Mouse (Mus musculus) T-helper 17 cell (primary cell): ENCODE measurements around the gene Slc25a23.

ENCODE experiments used
- in situ Hi-C, 2 experiments: fragments of 300-600 bp; cut with MboI, MseI; formaldehyde crosslinking; loops; 1 replicate in 1 of 2; 2 replicates in 1 of 2; pipeline ENCODE4 v1.15.1; 2025; ENCODE audit warnings: high pct_unique_total_duplicates in 2 of 2

Gene Slc25a23

DNA sequence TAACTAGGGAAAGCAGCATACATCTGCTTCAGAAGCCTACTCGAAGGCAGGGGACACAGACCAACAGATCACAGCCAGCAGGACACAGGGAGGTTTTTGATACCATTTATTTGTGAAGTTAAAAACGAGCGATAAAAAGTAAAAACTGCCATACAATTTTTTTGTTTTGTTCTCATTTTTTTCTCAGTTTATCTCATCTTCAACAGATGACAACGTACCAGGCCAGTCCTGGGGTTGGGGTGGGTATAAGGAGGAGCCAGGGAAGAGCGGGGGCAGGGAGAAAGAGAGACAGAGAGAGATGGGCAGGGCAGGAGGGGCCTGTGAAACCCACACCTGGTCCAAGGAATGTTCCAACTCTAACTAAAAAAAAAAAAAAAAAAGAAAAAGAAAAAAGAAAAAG lies 38.7 kb downstream of the Slc25a23 start:
- in situ Hi-C loops, result loop anchor here in 1 of 2 experiments (10.0 kb wide), 1 partner anchor 1056 kb away; no protein-coding TSS in a partner anchor

DNA sequence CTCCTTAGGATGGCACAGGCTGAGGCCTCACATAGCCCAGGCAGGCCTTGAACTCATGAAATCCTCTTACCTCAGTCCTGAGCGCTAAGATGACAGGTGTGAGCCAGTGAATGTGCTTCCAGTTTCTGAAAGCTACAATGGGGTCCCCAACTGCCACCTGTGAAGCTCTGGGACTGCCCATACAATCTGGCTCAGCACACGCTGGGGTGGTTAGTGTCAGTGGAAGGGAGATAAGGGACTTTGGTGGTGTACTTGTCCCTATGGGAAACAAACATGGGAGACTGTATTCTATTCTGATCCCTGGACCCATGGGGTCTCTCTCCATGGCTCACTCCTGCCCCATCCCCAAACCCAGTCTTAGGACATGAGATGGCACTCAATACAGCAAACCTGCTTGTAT lies 40.0 kb downstream of the Slc25a23 start:
- in situ Hi-C loops, result loop anchor here in 1 of 2 experiments (10.0 kb wide), 1 partner anchor 1055 kb away; no protein-coding TSS in a partner anchor

DNA sequence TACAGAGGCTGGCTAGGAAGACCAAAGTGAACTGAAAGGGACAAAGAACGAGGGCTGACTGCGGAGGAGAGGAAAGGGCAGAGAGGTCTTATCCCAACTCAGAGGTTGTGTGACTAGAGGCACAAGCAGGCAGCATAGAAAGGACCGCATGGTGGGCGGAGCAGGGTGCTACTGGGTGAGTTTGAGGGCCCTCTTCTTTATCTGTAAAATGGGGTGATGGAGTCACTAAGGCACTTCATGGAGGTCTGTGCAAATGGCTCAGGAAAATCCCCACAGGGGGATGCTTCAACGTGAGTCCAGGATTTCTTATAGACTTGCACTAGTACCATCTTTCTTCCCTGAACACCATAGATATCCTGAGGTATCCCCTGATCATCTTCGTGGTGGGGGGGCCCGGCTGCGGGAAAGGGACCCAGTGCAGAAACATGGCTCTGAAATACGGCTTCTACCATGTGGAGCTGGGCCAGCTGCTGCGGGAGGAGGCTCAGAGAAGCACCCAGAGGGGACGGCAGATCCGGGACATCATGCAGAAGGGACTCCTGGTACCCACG lies 47.3 kb downstream of the Slc25a23 start:
- in situ Hi-C loops, result no loop called here

DNA sequence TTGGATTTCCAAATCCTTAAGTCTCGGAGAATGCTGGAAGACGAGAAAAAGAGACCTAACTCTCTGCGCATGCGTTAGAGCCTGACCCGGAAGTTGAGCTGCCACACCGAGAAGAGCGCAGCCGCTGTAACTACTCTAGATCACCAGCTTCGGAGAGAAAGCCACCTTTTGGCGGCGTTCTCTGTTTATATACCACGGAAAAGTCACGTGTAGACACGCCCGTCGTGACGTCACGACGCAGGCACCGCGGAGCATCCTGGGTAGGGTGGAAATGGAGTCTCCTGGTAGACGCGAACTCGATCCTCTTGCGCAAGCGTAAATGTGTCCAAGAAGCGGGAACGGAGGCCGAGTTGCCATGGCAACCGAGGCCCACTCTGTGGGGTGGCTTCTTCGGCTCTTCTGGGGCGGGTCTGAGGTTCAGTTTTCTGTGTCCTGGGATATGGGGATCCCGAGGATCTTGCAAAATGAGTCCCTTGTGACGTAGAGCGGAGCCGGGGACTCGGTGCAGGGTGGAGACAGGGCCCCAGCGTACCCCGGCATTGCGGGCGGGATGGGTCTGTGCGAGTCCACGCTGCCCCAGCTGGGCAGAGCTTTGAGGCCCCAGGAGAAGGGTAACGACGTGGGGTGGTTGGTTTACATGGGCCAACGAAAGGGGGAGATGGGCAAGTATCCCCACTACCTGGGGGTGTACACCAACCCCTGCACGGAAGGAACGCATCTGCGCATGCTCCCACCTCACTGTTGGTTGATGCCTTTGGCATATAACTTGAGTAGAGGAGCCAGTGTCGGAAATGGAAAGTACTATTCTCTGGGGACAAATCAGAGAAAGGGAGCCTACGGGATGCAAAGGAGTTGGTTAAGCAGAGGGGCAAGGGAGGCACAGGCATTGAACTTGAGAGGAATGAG lies 48.2 kb downstream of the Slc25a23 start, which contains the start of the genes Gtf2f1 and Gm17949:
Gene Gtf2f1 (minus strand): TSS at position 53 of the 906 bp plus-strand sequence.
Gene Gm17949 (plus strand): TSS at position 234 of the 906 bp plus-strand sequence.
- in situ Hi-C loops, result no loop called here

DNA sequence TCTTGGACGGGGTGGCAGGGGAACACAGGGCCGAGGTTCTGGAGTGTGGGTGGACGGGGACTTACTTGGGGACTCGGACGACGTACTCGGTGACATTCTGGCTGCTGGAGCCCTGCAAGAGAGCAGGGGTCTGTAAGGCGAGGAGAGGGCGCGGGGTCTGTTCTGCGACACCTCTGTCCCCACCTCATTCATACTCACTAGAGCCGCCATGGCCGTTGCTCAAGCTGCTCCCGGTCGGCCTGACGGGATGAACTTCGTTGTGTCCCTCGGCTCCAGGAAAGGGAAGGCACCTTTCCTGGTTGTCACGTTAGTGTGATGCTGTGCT lies 48.8 kb downstream of the Slc25a23 start:
- in situ Hi-C loops, result no loop called here

DNA sequence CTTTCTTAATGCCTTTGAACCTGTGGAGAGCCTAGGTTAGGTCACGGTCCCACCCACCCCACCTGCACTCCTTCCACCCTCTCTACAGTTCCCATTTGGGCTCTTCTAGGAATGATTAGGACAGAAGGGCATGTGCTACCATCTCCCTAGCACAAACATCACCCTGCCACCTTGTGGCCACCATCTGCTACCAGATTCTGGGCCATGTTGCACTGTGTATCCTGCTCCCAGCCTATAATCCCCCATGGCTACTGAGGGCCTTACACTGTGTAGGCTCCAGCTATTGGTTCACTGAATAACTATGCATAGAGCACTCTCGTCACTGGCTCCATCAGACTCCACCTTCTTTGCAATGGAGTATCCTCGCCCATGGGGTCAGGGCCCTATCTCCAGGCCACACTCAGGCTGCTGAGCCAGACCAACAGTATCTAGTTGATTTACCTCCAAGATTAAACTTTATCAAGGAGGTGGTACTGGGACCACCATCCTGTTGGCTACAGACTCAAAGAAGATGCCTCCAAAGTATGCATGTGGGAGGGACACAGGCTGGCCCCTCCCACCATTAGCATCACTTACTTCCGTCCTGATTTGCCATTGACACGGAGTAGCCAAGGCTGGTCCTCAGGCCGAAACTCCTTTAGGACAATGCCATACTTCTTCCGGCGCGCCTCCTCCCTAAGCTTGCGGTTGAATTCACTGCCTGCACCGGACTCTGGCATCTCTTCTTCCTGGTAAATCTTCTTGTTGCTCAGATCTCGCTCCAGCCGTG lies 52.3 kb downstream of the Slc25a23 start:
- in situ Hi-C loops, result no loop called here

DNA sequence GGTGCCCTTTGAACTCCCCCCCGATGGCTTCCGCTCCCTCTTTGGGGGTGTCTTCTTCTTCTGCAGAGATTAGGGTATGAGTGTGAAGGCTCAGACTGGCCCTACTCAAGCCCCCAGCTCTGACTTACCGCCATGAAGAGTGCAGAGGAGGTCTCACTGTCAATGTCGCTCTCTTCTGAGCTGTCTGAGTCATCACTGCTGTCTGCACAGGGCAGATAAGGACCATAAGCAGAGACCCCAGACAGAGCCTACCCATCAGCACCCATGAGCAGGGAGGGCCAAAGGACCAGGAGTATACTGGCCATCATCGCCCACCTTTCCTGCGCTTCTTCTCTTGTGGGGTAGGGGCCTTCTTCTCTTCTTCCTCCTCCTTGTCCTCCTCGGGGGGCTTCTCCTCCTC lies 55.7 kb downstream of the Slc25a23 start:
- in situ Hi-C loops, result no loop called here

DNA sequence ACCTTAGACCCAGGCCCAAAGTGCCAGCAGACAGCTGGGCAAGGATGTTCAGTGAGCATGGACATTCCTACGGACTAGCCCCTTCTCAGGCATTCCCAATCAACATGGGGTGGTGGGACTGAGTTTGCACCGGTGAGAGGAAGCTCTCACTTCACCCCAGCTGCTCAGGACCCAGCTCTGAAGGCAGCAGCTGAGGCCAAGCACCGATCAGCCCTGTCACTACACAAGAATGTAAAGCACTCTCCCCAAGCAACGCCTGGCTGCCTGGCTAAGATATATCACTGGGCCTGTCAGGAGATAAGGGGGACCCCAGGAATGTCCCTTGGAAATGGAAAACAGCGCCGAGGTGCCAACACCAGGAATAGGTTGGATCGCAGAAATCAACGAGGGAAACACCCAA lies 58.4 kb downstream of the Slc25a23 start:
- in situ Hi-C loops, result no loop called here

DNA sequence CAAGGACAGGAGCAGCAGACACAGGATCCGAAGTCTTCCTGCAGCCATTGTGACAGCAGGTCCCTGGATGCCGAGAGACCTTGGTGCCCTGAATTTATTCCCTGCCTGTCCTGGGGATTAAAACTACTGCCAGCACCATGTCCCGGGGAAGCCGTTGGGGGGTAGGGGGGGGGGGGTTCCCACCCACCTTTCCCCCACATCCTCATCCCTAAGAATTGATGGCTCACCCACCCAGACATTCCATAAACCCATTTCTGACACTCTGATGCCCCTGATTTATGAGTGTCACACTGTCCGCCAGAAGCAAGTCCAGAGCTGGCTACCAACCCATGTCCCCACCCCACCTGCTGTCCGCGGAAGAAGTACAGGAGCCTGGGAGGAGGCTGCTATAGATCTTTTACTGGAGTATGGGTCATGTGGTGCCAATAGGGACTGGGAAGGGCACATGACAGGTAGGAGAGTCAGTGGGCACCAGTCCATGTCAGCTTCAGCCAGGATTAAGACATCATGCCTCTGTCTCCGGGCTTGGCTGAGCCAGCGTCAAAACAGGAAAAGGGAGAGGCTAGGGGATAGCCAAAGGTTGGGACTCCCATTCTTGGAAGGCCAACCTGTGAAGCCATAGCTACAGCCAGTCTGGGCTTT lies 59.6 kb downstream of the Slc25a23 start, which contains the start of gene Pspn:
Gene Pspn (minus strand): TSS at position 51 of the 642 bp plus-strand sequence.
- in situ Hi-C loops, result loop anchor here in 1 of 2 experiments (5.0 kb wide), 1 partner anchor 167 kb away; no protein-coding TSS in a partner anchor

DNA sequence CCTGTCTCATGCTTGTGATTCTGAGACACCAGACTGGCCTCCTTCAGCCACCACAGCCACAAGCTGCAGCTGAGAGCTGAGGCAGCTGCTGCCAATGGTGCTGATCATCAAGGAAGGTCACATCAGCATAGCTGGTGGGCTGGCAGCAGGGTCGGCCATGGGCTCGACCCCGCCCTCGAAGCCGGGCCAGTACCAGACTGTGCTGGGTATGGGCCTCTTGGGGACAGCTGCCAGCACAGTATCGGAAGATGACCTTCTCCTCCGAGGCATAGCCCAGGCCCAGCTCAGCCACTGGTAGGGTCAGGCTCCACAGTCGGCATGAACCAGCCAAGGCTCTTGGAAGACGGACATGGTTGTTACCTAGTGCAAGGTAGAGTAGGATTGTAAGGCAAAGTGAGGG lies 60.2 kb downstream of the Slc25a23 start:
- in situ Hi-C loops, result loop anchor here in 1 of 2 experiments (5.0 kb wide), 1 partner anchor 168 kb away; no protein-coding TSS in a partner anchor

DNA sequence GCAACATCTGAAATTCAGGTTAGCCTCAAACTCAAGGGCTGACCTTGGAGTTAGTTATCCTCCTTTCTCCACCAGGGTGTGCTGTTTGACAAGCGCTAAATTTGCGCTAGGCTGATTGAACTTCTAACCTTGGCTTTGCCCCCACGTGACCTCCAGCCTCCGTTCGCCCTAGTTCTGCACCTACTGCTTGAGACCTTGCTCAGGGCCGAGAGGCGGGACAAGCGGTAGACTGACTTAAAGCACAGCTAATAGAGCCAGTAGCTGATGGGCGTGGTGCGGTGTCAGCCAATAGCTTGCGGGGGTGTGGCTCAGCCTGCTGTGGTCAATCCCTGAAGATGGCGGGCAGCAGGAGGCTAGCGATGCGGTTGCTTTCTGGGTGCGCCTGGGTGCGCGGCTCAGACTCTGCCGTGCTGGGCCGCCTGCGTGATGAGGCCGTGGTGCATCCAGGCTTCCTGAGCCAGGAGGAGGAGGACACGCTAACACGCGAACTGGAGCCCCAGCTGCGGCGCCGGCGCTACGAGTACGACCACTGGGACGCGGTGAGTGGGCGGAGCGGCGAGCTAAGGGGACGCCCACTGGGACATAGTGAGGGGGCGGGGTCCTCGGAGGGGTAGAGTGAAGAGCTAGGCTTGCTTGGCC lies 62.5 kb downstream of the Slc25a23 start, which contains the start of gene Alkbh7:
Gene Alkbh7 (plus strand): TSS at position 311 of the 639 bp plus-strand sequence.
- in situ Hi-C loops, result loop anchor here in 1 of 2 experiments (5.0 kb wide), 1 partner anchor 170 kb away; no protein-coding TSS in a partner anchor

DNA sequence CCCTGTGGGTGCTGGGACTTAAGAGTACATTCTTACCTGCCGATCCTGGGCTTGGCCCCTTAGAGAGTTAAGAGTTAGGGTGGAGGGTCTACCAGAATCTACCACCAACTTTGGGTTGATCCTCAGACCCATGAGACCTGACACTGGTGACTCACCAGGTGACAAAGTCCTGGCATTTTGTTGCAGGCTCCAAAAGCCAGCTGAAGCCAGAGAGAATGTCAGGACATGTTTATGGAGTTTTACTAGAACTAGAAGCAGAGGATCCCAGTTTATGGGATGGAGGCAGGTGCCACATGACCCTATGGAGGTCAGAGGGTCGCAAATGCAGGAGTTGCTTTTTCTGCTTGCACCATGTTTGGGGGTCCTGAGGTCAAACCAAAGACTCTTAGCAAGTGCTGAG lies 63.2 kb downstream of the Slc25a23 start:
- in situ Hi-C loops, result loop anchor here in 1 of 2 experiments (5.0 kb wide), 1 partner anchor 171 kb away; no protein-coding TSS in a partner anchor

DNA sequence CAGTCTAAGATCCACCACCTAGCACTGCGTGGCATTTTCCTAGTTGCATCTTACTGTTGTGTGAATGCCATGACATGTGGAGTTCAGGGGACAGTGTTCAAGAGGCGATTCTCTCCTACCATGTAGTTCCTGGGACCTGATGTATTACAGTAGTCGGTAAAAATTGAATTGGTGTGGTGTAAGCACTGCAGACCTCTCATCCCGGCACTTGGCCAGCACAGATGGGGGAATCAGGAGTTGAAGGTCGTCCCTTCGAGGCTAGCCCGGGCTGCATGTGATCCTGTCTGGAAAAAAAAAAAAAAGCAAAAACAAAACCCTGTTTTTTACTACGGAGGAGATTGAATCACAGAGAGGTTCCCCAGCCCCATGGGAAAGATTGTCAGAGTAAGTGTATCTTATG lies 64.6 kb downstream of the Slc25a23 start:
- in situ Hi-C loops, result loop anchor here in 1 of 2 experiments (5.0 kb wide), 1 partner anchor 172 kb away; no protein-coding TSS in a partner anchor
